Mouse (Mus musculus): ENCODE data around the gene Pllp.

- TF ChIP-seq EP300 (optimal IDR thresholded peaks at IDR 0.05) = no peak
- no peak for TF ChIP-seq CTCF (IDR thresholded peaks at IDR 0.05; ENCODE audit: low read depth)
Observed at GRCm38 (mm10) chr8:94646165-94646564, 49.9 kb downstream of the Pllp start.
